Mouse (Mus musculus) heart, adult 2 months (tissue): ENCODE measurements around the gene Samm50. TPM values are rescaled to one million over a fixed set of nuclear protein-coding genes. Genes with fewer than 3 reads are reported as not detected.

Source experiments
- DNase-seq, 2 experiments: peaks; one replicate each; pipeline ENCODE4 v3.0.0; 2021
- H3K27ac ChIP-seq: fragments of 200-600 bp; 2 replicates; pipeline ENCODE4 v1.8.1; 2022
- H3K27me3 ChIP-seq: fragments of 200-500 bp; 2 replicates; pipeline ENCODE4 v1.6.1; 2012; ENCODE audit warnings: mild to moderate bottlenecking, low read length, inconsistent platforms, mixed read lengths; ENCODE audit not compliant: control insufficient read depth, insufficient read depth
- H3K36me3 ChIP-seq: fragments of 200-500 bp; 2 replicates; pipeline ENCODE4 v1.6.1; 2012; ENCODE audit warnings: low read length, inconsistent platforms; ENCODE audit not compliant: control insufficient read depth, insufficient read depth
- H3K4me1 ChIP-seq: fragments of 200-500 bp; 2 replicates; pipeline ENCODE4 v1.6.1; 2011; ENCODE audit warnings: low read length; ENCODE audit not compliant: control insufficient read depth, insufficient read depth
- H3K4me3 ChIP-seq: fragments of 200-600 bp; 2 replicates; pipeline ENCODE4 v1.8.1; 2022
- H3K79me2 ChIP-seq: fragments of 200-500 bp; replicated peaks from 2 replicates; pipeline ENCODE4 v1.6.1; 2012; ENCODE audit warnings: mild to moderate bottlenecking, inconsistent platforms, low read length, moderate library complexity, mixed read lengths; ENCODE audit not compliant: control insufficient read depth, insufficient read depth
- H3K9ac ChIP-seq: fragments of 200-500 bp; 2 replicates; pipeline ENCODE4 v1.6.1; 2012; ENCODE audit warnings: low read depth, mild to moderate bottlenecking, control low read depth, inconsistent platforms, low read length, mixed read lengths
- CTCF ChIP-seq: fragments of 200-600 bp; IDR thresholded peaks from 2 replicates; pipeline ENCODE4 v1.8.1; 2022; ENCODE audit warnings: antibody characterized with exemption, mild to moderate bottlenecking, moderate library complexity
- EP300 ChIP-seq: fragments of 200-500 bp; IDR thresholded peaks from 2 replicates; pipeline ENCODE4 v1.6.1; 2011; ENCODE audit warnings: low read depth, low read length, control low read depth; ENCODE audit not compliant: insufficient read depth
- POLR2A ChIP-seq: fragments of 200-500 bp; IDR thresholded peaks from 2 replicates; pipeline ENCODE4 v1.6.1; 2011; ENCODE audit warnings: mild to moderate bottlenecking, low read depth, low read length, control low read depth; ENCODE audit not compliant: insufficient read depth
- WGBS: fragments of 180-500 bp; shearing (Covaris S2); methylation state at CpG from one replicate; pipeline ENCODE4 v1.1.7; 2018; 5-methylcytosine and 5-hydroxymethylcytosine counted together
- intact Hi-C: fragments of 180-260 bp; cut with DNase I; formaldehyde crosslinking; loops from one replicate; pipeline ENCODE4 v1.15.1; 2025
- polyA plus RNA-seq: library from polyadenylated mRNA; depleted of rRNA; stranded (reverse); fragments of >200 nt; gene quantifications from 2 replicates; pipeline ENCODE4 v1.2.3, GENCODE M21; 2012
- total RNA-seq, 2 experiments: library from RNA; stranded (reverse); gene quantifications; 2 replicates each; pipeline ENCODE4 v1.2.3; 2021

Samm50 gene
- total and polyA plus RNA-seq, 3 experiments = 27.8 to 289 (median 258) TPM

DNA sequence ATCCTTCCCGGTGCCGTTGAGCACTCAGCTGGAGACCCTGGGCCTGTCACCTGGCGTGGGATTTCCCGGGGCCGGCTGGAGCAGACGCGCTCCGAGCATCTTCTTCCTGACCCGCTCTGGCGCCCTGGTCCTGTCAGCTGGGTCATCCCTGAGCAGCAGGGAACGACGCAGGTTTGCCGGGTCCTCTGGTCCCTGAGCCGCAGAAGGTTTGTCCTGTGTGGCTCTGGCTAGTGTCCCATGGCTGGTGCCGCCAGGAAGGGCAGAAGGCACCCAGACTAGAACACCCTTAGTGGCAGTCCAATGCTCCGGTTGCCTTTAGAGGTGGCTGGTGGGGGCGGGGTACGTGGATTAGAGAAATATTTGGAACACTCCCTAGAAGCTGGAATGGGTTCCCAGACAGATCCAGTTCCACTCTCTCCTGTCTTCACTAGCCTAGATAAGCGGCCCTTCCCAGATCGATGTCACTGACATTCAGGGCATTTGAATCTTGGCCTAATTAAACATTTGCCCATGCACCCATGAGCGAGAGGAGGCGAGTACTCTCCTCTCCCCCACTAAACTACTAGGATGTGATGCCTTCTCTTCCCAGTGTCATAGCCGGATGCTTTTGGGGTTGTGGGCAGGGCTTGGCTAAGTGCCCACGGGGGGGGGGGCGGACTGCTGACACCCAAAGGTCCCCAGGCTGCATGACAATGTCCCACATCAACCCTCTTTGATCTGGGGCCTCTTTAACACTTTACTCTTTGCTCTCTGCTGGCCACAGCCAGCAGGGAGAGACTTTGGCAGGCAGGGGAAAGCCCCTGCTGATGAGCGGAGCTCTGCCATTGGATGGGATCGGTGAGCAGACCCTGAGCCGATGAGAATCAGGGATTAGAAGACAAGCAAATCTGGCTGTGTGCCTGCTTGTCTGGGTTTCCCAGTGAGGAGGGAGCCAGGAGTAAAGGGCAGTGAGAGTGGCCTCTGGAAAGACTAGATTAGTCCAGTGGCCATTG lies 23.6 kb upstream of the Samm50 start:
- Histone ChIP-seq H3K79me2 (no peaks in the 10 kb centered on the region), H3K4me3 (peak overlapping the region; percentile 45), H3K27me3 (no peaks in the 10 kb centered on the region), H3K9ac (peak overlapping the region; percentile 79), H3K4me1 (peaks cover 2% of the 10 kb centered on the region), H3K27ac (peak overlapping the region; percentile 46), H3K36me3 (no peaks in the 10 kb centered on the region)
- WGBS = 2% methylated on average over 28 of the region's 28 CpGs
- intact Hi-C loops = loop anchor here (2.0 to 5.0 kb wide), 2 partner anchors 46 to 94 kb away; partner anchors contain the start of gene Pnpla5
- DNase-seq = peak in 1 of 2 experiments; percentile 23
- TF ChIP-seq CTCF (no peak), POLR2A (no peak), EP300 (no peak)

DNA sequence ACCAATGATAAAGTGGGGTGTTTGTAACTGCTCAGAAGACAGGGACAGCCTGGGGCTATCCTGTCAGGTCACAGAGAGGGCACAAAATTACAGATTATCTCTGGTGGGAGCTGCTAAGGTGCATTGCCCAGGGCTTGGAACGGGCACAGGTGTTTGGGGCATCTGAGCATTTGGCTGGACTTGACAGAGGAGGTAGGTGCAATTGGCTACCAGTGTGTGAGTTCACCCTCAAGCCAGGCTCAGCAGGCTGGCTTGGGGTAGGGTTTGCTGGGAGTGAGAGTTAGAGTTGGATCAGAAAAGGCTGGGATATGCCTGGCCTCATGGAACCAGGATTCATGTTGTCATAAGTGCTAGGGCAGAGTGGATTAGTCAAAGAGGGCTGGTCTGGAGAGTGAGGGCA lies 22.5 kb upstream of the Samm50 start:
- H3K9ac ChIP-seq = no peak overlapping the region
- H3K4me3 ChIP-seq = no peak overlapping the region
- no peaks in the 10 kb centered on the region for H3K27me3 ChIP-seq
- no peaks in the 10 kb centered on the region for H3K36me3 ChIP-seq
- DNase-seq = no peak
- 87% methylated on average over 1 of the region's 1 CpGs for WGBS
- TF ChIP-seq POLR2A (no peak), CTCF (no peak), EP300 (no peak)
- H3K79me2 ChIP-seq = no peaks in the 10 kb centered on the region
- H3K4me1 ChIP-seq = peaks cover 2% of the 10 kb centered on the region
- no peak overlapping the region for H3K27ac ChIP-seq
- intact Hi-C loops = loop anchor here (2.0 to 5.0 kb wide), 2 partner anchors 47 to 95 kb away; partner anchors contain the start of gene Pnpla5

DNA sequence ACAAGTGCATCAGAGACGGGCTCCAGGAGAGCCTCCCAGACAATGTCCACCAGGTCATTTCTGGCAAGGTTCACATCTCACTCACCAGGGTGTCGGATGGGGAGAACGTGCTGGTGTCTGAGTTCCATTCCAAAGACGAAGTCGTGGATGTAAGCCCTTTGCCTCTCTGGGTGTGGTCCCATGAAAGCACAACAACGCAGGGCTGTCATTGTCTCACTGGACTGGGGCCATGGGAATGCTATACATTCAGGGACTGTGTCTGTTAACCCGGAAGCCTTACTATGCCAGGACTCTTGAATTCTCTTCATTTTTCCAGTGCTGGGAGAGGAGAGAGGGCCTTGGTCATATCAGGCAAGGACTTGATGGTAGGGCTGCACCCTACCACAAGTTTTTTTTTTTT lies 20.9 kb upstream of the Samm50 start:
- Histone ChIP-seq H3K4me1 (peaks cover 2% of the 10 kb centered on the region), H3K27ac (no peak overlapping the region), H3K79me2 (no peaks in the 10 kb centered on the region), H3K27me3 (no peaks in the 10 kb centered on the region), H3K4me3 (no peak overlapping the region), H3K36me3 (no peaks in the 10 kb centered on the region), H3K9ac (no peak overlapping the region)
- TF ChIP-seq CTCF = no peak
- intact Hi-C loops = no loop called here
- DNase-seq = no peak
- 79% methylated on average over 7 of the region's 7 CpGs for WGBS

DNA sequence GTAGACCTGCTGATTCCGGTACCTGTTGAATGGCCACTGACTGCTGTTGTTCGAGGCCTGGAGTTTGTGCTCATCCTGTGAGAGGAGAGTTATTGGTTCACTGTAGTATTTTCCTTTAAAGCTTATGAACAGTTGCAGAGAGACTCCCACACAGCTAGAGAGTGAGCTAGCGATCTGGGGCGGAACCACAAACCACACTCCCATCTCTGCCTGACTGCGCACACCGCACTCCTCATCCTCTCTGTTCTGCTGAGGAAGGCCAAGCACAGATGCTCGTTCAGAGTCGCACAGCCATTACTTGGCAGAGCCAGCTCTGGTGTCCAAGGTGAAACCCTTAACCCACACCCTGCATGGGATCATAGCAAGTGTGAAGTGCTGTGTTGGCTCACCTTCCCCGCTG lies 13.3 kb upstream of the Samm50 start:
- no peak overlapping the region for H3K4me3 ChIP-seq
- H3K79me2 ChIP-seq = no peaks in the 10 kb centered on the region
- H3K27ac ChIP-seq = no peak overlapping the region
- no peaks in the 10 kb centered on the region for H3K36me3 ChIP-seq
- intact Hi-C loops = no loop called here
- no peak for DNase-seq
- 86% methylated on average over 9 of the region's 9 CpGs for whole genome bisulfite sequencing
- no peaks in the 10 kb centered on the region for H3K4me1 ChIP-seq
- no peak for TF ChIP-seq EP300
- no peaks in the 10 kb centered on the region for H3K27me3 ChIP-seq
- H3K9ac ChIP-seq = no peak overlapping the region

DNA sequence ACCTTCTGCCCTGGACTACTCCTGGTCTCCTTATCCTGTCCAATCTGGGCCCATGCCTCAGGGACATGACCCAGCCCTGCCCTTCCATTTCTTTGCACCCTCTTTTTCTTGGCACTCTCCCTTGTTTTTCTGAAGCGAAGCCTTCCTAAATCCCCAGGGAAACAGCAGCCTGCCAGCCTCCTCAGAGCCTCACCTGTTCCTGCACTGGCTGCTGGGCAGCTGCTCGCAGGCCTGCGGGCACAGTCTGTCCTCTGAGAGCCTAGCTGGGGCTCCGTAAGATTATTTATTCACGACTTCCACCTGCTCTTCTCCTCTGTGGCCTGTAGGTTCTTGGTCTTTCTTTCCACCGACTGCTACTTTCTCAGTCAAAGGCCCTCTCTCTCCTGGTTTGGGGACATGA lies 10.0 kb upstream of the Samm50 start:
- H3K27me3 ChIP-seq = no peaks in the 10 kb centered on the region
- no peak overlapping the region for H3K9ac ChIP-seq
- H3K4me1 ChIP-seq = peaks cover 1% of the 10 kb centered on the region; the same call in 1 of the 2 replicates
- H3K36me3 ChIP-seq = no peaks in the 10 kb centered on the region
- H3K27ac ChIP-seq = no peak overlapping the region
- no peak for DNase-seq
- TF ChIP-seq EP300 (no peak), POLR2A (no peak), CTCF (no peak)
- H3K79me2 ChIP-seq = no peaks in the 10 kb centered on the region
- WGBS = 75% methylated on average over 6 of the region's 6 CpGs
- H3K4me3 ChIP-seq = no peak overlapping the region
- intact Hi-C loops = no loop called here

DNA sequence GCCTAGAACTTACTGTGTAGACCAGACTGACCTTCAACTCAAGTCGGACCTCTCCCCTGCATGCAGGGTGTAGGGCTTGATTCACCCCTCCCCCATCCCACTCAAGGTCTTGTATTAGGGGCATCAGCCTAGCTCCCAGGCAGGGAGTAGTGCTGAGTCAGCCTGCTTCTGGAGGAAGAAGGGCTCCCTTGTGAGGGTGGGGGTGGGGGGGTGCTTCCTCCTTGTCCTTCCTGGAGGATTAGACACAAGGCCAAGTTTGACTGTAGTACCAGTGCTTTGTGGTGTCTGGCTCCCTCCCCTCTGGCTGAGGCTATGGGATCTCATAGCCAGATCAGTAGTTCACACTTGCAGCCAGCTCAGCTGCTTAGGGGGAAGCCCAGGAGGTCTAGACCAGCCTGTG lies 8.1 kb upstream of the Samm50 start:
- H3K4me1 ChIP-seq = peaks cover 1% of the 10 kb centered on the region; the same call in 1 of the 2 replicates
- H3K36me3 ChIP-seq = no peaks in the 10 kb centered on the region
- no peak overlapping the region for H3K9ac ChIP-seq
- intact Hi-C loops = no loop called here
- H3K4me3 ChIP-seq = no peak overlapping the region
- no peaks in the 10 kb centered on the region for H3K79me2 ChIP-seq
- WGBS = 15% methylated on average over 1 of the region's 1 CpGs
- no peaks in the 10 kb centered on the region for H3K27me3 ChIP-seq
- peak in 1 of 2 experiments; percentile 15 for DNase-seq
- no peak overlapping the region for H3K27ac ChIP-seq
- no peak for TF ChIP-seq EP300
- no peak for TF ChIP-seq POLR2A
- TF ChIP-seq CTCF = no peak
